Mouse (Mus musculus) C2C12 (cell line): Measurements from ENCODE around the gene Mark3. TPM values are rescaled to one million over a fixed set of nuclear protein-coding genes. Genes with fewer than 3 reads are reported as not detected.

ENCODE experiments used
- H3K27me3 ChIP-seq: one replicate; pipeline ENCODE4 v1.6.1; 2011; ENCODE audit not compliant: control insufficient read depth, insufficient read depth, insufficient read length
- H3K36me3 ChIP-seq: one replicate; pipeline ENCODE4 v1.6.1; 2011; ENCODE audit not compliant: control insufficient read depth, insufficient read depth
- H3K4me3 ChIP-seq: one replicate; pipeline ENCODE4 v1.5.1; 2011; ENCODE audit warnings: mild to moderate bottlenecking, control low read depth; ENCODE audit not compliant: poor library complexity, insufficient read depth, severe bottlenecking
- H3K79me2 ChIP-seq: one replicate; pipeline ENCODE4 v1.6.1; 2011; ENCODE audit not compliant: control insufficient read depth, insufficient read depth
- H3K79me3 ChIP-seq: one replicate; pipeline ENCODE4 v1.6.1; 2011; ENCODE audit warnings: low read depth, control low read depth
- H3ac ChIP-seq: one replicate; pipeline ENCODE3; 2011; ENCODE audit warnings: low read depth; ENCODE audit not compliant: control insufficient read depth, insufficient read length
- CEBPB ChIP-seq: IDR thresholded peaks from one replicate; pipeline ENCODE4 v1.6.1; 2011; ENCODE audit warnings: low read depth, mild to moderate bottlenecking, control low read depth, moderate library complexity
- CTCF ChIP-seq: IDR thresholded peaks from one replicate; pipeline ENCODE4 v1.5.1; 2011; ENCODE audit not compliant: control insufficient read depth, insufficient read depth, insufficient read length
- FOSL1 ChIP-seq: IDR thresholded peaks from one replicate; pipeline ENCODE4 v1.8.0; 2011; ENCODE audit warnings: mild to moderate bottlenecking, low read length; ENCODE audit not compliant: poor library complexity, insufficient read depth, severe bottlenecking
- MAX ChIP-seq: IDR thresholded peaks from one replicate; pipeline ENCODE4 v1.6.1; 2011; ENCODE audit warnings: mild to moderate bottlenecking, control low read depth
- MYOD1 ChIP-seq: IDR thresholded peaks from one replicate; pipeline ENCODE4 v1.6.1; 2011; ENCODE audit warnings: low read depth; ENCODE audit not compliant: control insufficient read depth, insufficient read length
- MYOG ChIP-seq: IDR thresholded peaks from one replicate; pipeline ENCODE4 v1.6.1; 2011; ENCODE audit not compliant: control insufficient read depth, insufficient read length; ENCODE audit errors: extremely low read depth
- USF1 ChIP-seq: IDR thresholded peaks from one replicate; pipeline ENCODE4 v1.6.1; 2011; ENCODE audit warnings: low read depth, mild to moderate bottlenecking, control low read depth, moderate library complexity
- polyA plus RNA-seq: library from polyadenylated mRNA; unstranded; fragments of >200 nt; fragmentation: generic; extraction: Trizol; gene quantifications from one replicate; pipeline ENCODE4 v1.2.1, GENCODE M21; 2012; ENCODE audit warnings: missing spikeins

Mark3 gene
- polyA plus RNA-seq, 1 experiment, result 35.0 TPM

DNA sequence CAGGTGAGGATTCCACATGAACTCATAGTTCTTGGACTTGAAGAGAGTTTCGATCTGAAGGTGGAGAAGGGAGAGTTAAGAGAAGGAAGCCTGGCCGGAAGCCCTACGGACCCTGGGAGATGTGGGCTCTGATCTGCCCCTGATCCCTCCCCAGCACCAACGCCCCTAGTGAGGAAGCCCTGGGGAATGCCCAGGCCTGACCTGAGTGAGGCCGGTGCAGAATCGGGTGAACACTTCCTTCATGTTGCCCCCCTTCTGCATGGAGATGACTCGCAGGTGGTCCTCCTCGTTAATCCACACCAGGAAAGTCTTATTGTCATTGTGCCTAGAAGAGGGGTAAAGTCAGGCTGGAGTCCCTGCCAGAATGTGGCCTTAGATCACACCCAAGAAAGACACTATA is 95.6 kb downstream of the Mark3 start:
- Histone ChIP-seq H3K4me3 (no peak overlapping the region), H3K79me2 (no peaks in the 10 kb centered on the region), H3K79me3 (no peaks in the 10 kb centered on the region), H3K36me3 (no peaks in the 10 kb centered on the region), H3K27me3 (no peaks in the 10 kb centered on the region), H3ac (no peak overlapping the region)
- TF ChIP-seq USF1 (no peak), FOSL1 (no peak), CEBPB (no peak), MYOG (no peak), MYOD1 (no peak), CTCF (no peak), MAX (no peak)

DNA sequence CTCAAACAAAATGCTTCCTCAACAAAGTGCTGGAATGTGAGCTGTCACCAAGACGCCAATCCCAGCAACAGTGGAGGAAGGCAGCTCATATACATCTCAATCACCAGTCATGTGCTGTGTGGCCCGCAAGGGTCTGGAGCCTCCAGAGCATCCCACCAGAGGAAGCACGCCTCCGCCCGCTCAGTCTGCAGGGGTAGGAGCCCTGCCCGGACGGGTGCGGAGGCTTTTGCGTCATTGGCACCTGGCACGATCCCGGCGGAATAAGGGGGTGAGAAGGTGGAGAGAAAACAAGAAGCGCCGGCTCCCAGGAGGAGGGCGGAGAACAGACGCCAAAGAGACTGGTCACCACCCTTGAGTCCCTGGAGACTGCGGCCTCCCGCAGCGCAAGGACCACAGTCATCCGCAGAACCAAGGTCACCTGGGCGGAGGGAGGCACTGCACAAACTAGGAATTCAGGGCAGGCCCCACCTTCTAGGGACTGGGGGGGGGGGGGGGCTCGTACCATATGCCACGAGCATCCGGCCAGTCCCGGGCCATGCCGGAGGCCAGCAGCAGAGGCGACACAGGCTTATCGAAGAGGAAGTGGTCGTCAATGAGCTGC is 96.1 kb downstream of the Mark3 start:
- no peaks in the 10 kb centered on the region for H3K79me3 ChIP-seq
- H3K4me3 ChIP-seq, result no peak overlapping the region
- no peaks in the 10 kb centered on the region for H3K36me3 ChIP-seq
- H3ac ChIP-seq, result no peak overlapping the region
- H3K27me3 ChIP-seq, result no peaks in the 10 kb centered on the region
- no peaks in the 10 kb centered on the region for H3K79me2 ChIP-seq
- no peak for TF ChIP-seq CEBPB
- no peak for TF ChIP-seq MAX
- no peak for TF ChIP-seq MYOD1
- TF ChIP-seq CTCF, result no peak
- no peak for TF ChIP-seq FOSL1
- no peak for TF ChIP-seq MYOG
- TF ChIP-seq USF1, result no peak

DNA sequence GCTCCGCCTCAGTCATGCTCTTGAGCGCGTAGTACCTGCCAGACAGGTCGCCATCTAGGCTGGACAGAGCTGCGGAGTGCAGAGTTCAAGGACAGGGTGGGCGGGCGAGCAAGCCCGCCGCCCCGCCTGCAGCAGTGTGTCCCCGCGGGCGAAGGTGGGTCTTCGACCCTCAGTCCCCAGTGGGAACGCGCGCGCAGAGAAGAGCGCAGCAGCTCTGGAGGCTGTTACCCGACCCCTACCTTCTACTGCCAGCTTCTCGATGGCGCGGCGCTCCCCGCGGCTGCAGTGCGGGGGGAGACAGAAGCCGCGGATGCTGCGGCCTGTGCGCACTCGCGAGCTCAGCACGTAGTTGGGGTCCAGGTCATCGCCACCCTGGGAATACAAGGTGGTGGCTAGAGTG is 96.7 kb downstream of the Mark3 start:
- TF ChIP-seq MAX, result no peak
- no peak for TF ChIP-seq USF1
- TF ChIP-seq CTCF, result no peak
- no peak for TF ChIP-seq FOSL1
- no peak for TF ChIP-seq CEBPB
- TF ChIP-seq MYOG, result no peak
- no peak for TF ChIP-seq MYOD1
- Histone ChIP-seq H3K79me2 (no peaks in the 10 kb centered on the region), H3K36me3 (no peaks in the 10 kb centered on the region), H3K4me3 (no peak overlapping the region), H3K79me3 (no peaks in the 10 kb centered on the region), H3K27me3 (no peaks in the 10 kb centered on the region), H3ac (no peak overlapping the region)

DNA sequence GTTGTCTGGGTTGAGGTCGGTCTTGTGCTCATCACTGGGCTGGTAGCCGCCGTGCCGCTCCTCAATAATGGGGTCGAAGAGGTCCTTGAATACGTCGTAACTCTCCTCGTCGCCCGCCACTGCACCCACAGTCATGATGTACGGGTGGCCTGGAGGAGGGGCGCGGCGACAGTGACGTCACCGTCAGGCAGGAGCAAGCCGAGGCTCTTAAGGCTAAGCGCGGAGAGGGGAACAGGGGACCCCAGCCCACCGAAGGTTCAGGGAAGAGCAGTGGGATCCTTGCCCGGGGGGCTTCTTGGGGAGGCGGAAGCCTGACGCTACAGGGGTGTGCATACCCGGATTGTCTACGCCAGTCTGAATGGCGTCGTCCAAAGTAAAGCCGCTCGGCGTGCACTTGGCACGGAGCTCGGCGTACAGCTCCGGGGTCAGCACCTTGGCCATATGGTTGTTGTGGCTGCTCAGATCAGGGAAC is 97.1 kb downstream of the Mark3 start:
- Histone ChIP-seq H3K79me2 (no peaks in the 10 kb centered on the region), H3K27me3 (no peaks in the 10 kb centered on the region), H3K79me3 (no peaks in the 10 kb centered on the region), H3K4me3 (peak overlapping the region; percentile 26), H3ac (peak overlapping the region; percentile 4), H3K36me3 (no peaks in the 10 kb centered on the region)
- no peak for TF ChIP-seq CTCF
- no peak for TF ChIP-seq FOSL1

DNA sequence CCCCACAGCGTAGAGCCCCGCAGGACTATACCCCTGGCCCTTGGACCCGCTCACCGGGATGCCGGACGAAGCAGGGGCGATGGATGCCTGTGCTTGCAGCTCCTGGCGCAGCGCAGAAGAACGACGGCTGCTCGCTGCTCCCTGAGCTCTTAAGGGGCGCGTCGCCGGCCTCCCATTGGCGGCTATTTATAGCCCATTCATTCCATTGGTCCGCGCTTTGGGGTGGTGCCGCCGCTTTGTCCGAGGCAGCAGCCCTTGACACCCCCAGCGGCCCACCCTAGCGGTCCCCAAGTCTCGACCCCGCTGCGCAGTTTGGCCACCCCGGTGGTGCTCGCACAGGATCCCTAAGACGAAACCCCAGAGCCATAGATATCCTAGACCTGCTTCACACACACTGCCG is 97.9 kb downstream of the Mark3 start, which contains the start of gene Ckb:
Gene Ckb (minus strand): TSS at position 163 of the 400 bp plus-strand sequence.
- H3ac ChIP-seq, result peak within 1 kb of the TSS; percentile 74
- H3K27me3 ChIP-seq, result no peaks in the 10 kb centered on the region
- H3K4me3 ChIP-seq, result peak within 1 kb of the TSS; percentile 26
- H3K36me3 ChIP-seq, result no peaks in the 10 kb centered on the region
- no peaks in the 10 kb centered on the region for H3K79me3 ChIP-seq
- H3K79me2 ChIP-seq, result no peaks in the 10 kb centered on the region
- TF ChIP-seq MAX (no peak), CEBPB (no peak)

DNA sequence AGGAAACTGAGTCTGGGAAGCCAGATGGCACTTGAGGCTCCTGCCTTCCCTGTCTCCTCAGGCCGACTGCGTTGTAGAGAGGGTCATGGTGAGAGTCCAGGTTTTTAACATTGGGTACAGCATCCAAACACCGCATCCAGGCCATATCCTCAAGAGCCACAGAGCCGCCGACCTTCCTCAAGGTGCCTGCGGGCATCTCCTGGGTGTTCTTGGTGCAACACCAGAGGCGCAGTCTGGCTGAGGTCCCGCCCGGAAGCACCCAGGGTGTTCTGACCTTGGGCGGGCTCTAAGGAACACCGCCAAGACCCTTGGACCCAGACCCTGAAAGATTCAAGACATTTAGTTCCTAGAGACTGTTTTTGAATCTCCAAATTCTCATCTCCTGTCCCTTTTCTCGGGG is 98.3 kb downstream of the Mark3 start:
- Histone ChIP-seq H3K79me3 (no peaks in the 10 kb centered on the region), H3K79me2 (no peaks in the 10 kb centered on the region), H3K36me3 (no peaks in the 10 kb centered on the region), H3K27me3 (no peaks in the 10 kb centered on the region), H3ac (no peak overlapping the region), H3K4me3 (no peak overlapping the region)
- no peak for TF ChIP-seq MYOG
- no peak for TF ChIP-seq FOSL1
- no peak for TF ChIP-seq CEBPB
- TF ChIP-seq CTCF, result no peak
- no peak for TF ChIP-seq USF1
- TF ChIP-seq MYOD1, result no peak
- TF ChIP-seq MAX, result no peak
